Mouse (Mus musculus) liver, embryonic 12.5 days (tissue): Measurements from ENCODE around the gene Arhgef2. TPM values are rescaled to one million over a fixed set of nuclear protein-coding genes. Genes with fewer than 3 reads are reported as not detected.

Experiments used
- ATAC-seq: fragments of 200-750 bp; cut with Nextera tagmentation; 2 replicates; pipeline ENCODE4 v1.8.0; 2017; ENCODE audit warnings: moderate number of reproducible peaks, mild to moderate bottlenecking, moderate library complexity
- H3K27ac ChIP-seq: fragments of 300-500 bp; sonication (generic); 2 replicates; pipeline ENCODE4 v1.5.1; 2016; ENCODE audit warnings: mild to moderate bottlenecking
- H3K27me3 ChIP-seq: fragments of 300-500 bp; sonication (generic); replicated peaks from 2 replicates; pipeline ENCODE4 v1.6.1; 2016; ENCODE audit warnings: mild to moderate bottlenecking, moderate library complexity
- H3K36me3 ChIP-seq: fragments of 300-500 bp; sonication (generic); 2 replicates; pipeline ENCODE4 v1.6.1; 2016; ENCODE audit warnings: mild to moderate bottlenecking, moderate library complexity
- H3K4me1 ChIP-seq: fragments of 300-500 bp; sonication (generic); 2 replicates; pipeline ENCODE4 v1.6.1; 2016
- H3K4me2 ChIP-seq: fragments of 300-500 bp; sonication (generic); 2 replicates; pipeline ENCODE4 v1.6.1; 2016; ENCODE audit warnings: mild to moderate bottlenecking, moderate library complexity
- H3K4me3 ChIP-seq: fragments of 300-500 bp; sonication (generic); 2 replicates; pipeline ENCODE4 v1.5.1; 2016; ENCODE audit warnings: mild to moderate bottlenecking, moderate library complexity
- H3K9ac ChIP-seq: fragments of 300-500 bp; sonication (generic); 2 replicates; pipeline ENCODE4 v1.6.1; 2016; ENCODE audit warnings: mild to moderate bottlenecking, moderate library complexity
- H3K9me3 ChIP-seq: fragments of 300-500 bp; sonication (generic); replicated peaks from 2 replicates; pipeline ENCODE4 v1.6.1; 2016; ENCODE audit warnings: mild to moderate bottlenecking, moderate library complexity
- WGBS: fragments of 180-500 bp; shearing (Covaris S2); methylation state at CpG from one replicate; pipeline ENCODE4 v1.1.7; 2016; ENCODE audit not compliant: insufficient replicate concordance; 5-methylcytosine and 5-hydroxymethylcytosine counted together
- polyA plus RNA-seq: library from polyadenylated mRNA; unstranded; fragments of >200 nt; fragmentation: Nextera tagmentation; extraction: Ambion mirVana; gene quantifications from 2 replicates; pipeline ENCODE4 v1.2.1, GENCODE M21; 2016

Arhgef2 gene
- polyA plus RNA-seq, 1 experiment from 2014 or later = 33.0 TPM

- H3K4me3 ChIP-seq = no peak overlapping the region
- no peak overlapping the region for H3K27ac ChIP-seq
- no peaks in the 10 kb centered on the region for H3K27me3 ChIP-seq
- no peak overlapping the region for H3K4me2 ChIP-seq
- H3K9me3 ChIP-seq = no peaks in the 10 kb centered on the region
- WGBS = 76% methylated on average over 12 of the region's 12 CpGs
- ATAC-seq = no peak
- H3K36me3 ChIP-seq = peaks cover 84% of the 10 kb centered on the region
- H3K4me1 ChIP-seq = peaks cover 53% of the 10 kb centered on the region
- no peak overlapping the region for H3K9ac ChIP-seq
Observed at GRCm38 (mm10) chr3:88631921-88632587, 26.3 kb downstream of the Arhgef2 start.

- WGBS = 82% methylated on average over 10 of the region's 10 CpGs
- no peaks in the 10 kb centered on the region for H3K9me3 ChIP-seq
- no peaks in the 10 kb centered on the region for H3K27me3 ChIP-seq
- no peak overlapping the region for H3K4me3 ChIP-seq
- peaks cover 91% of the 10 kb centered on the region for H3K36me3 ChIP-seq
- no peak overlapping the region for H3K27ac ChIP-seq
- H3K4me1 ChIP-seq = peaks cover 43% of the 10 kb centered on the region
- no peak overlapping the region for H3K4me2 ChIP-seq
- no peak overlapping the region for H3K9ac ChIP-seq
- no peak for ATAC-seq
Observed at GRCm38 (mm10) chr3:88633056-88633455, 27.3 kb downstream of the Arhgef2 start.

DNA sequence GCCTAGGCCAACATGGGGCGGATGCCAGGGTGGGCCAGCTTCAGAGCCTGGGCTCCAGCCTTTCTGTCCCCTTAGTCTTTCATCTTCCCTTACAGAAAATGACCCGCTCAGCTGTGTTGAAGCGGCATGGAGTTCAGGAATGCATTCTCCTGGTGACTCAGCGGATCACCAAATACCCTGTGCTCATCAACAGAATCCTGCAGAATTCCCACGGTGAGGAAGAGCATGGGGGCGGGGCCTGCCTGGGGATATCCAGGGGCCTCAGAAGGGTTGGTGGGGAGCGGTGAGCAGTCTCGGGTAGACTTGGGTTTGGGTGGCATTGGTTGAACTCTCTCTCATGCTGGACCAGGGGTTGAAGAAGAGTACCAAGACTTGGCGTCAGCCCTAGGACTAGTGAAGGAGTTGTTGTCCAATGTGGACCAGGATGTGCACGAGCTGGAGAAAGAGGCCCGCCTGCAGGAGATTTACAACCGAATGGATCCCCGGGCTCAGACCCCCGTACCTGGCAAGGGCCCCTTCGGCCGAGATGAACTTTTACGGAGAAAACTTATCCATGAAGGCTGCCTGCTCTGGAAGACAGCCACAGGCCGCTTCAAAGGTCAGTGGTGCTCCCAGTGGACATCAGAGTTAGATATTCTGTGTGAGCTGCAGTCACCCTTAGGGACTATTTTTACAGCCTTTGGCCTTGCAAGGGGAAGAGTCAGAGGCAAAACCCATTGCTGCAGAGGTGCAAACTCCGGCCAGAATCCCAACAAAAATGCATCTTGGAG lies 29.9 kb downstream of the Arhgef2 start:
- no peaks in the 10 kb centered on the region for H3K27me3 ChIP-seq
- H3K9me3 ChIP-seq = no peaks in the 10 kb centered on the region
- WGBS = 86% methylated on average over 19 of the region's 19 CpGs
- no peak overlapping the region for H3K9ac ChIP-seq
- no peak overlapping the region for H3K4me2 ChIP-seq
- peaks cover 17% of the 10 kb centered on the region for H3K4me1 ChIP-seq
- H3K27ac ChIP-seq = no peak overlapping the region
- H3K4me3 ChIP-seq = no peak overlapping the region
- no peak for ATAC-seq
- peaks cover 95% of the 10 kb centered on the region for H3K36me3 ChIP-seq

GRCm38 (mm10) chr3:88636555-88636986 lies 30.8 kb downstream of the Arhgef2 start:
- Histone ChIP-seq H3K36me3 (peaks cover 95% of the 10 kb centered on the region), H3K27me3 (no peaks in the 10 kb centered on the region)
- 86% methylated on average over 8 of the region's 8 CpGs for WGBS

DNA sequence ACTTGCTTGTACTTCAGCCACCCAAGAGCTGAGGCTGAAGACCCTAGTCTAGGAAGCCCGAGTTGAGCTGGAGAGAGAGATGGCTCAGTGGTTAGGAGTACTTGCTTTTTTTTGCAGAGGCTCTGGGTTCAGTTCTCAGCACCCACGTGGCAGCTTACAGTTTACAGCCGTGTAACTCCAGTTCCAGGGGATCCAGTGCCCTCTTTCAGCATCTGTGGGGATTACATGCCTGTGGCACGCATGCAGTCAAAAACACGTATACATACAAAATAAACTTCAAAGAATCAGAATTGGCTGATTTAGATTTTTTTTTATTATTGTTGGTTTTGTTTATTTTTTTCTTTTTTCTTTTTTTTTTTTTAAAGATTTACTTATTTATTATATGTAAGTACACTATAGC lies 31.4 kb downstream of the Arhgef2 start:
- ATAC-seq = no peak
- no peak overlapping the region for H3K4me3 ChIP-seq
- no peaks in the 10 kb centered on the region for H3K9me3 ChIP-seq
- peaks cover 3% of the 10 kb centered on the region; the same call in 1 of the 2 replicates for H3K4me1 ChIP-seq
- H3K27me3 ChIP-seq = no peaks in the 10 kb centered on the region
- no peak overlapping the region for H3K9ac ChIP-seq
- H3K4me2 ChIP-seq = no peak overlapping the region
- 84% methylated on average over 5 of the region's 5 CpGs for WGBS
- H3K36me3 ChIP-seq = peaks cover 95% of the 10 kb centered on the region
- no peak overlapping the region for H3K27ac ChIP-seq

More at GRCm38 (mm10) chr3:88636555-88636986, 30.8 kb downstream of the Arhgef2 start:
- Histone ChIP-seq H3K4me2 (no peak overlapping the region), H3K4me1 (peaks cover 8% of the 10 kb centered on the region), H3K4me3 (no peak overlapping the region), H3K9me3 (no peaks in the 10 kb centered on the region), H3K27ac (no peak overlapping the region), H3K9ac (no peak overlapping the region)
- no peak for ATAC-seq

- no peak overlapping the region for H3K4me3 ChIP-seq
- H3K4me1 ChIP-seq = no peaks in the 10 kb centered on the region
- 86% methylated on average over 12 of the region's 12 CpGs for WGBS
- H3K27ac ChIP-seq = no peak overlapping the region
- H3K9me3 ChIP-seq = no peaks in the 10 kb centered on the region
- peaks cover 95% of the 10 kb centered on the region for H3K36me3 ChIP-seq
- H3K9ac ChIP-seq = no peak overlapping the region
- no peak for ATAC-seq
- H3K27me3 ChIP-seq = no peaks in the 10 kb centered on the region
- no peak overlapping the region for H3K4me2 ChIP-seq
Observed at GRCm38 (mm10) chr3:88639239-88639638, 33.5 kb downstream of the Arhgef2 start.

- no peak for ATAC-seq
- H3K27ac ChIP-seq = no peak overlapping the region
- no peaks in the 10 kb centered on the region for H3K9me3 ChIP-seq
- H3K4me3 ChIP-seq = no peak overlapping the region
- H3K27me3 ChIP-seq = no peaks in the 10 kb centered on the region
- no peak overlapping the region for H3K4me2 ChIP-seq
- H3K36me3 ChIP-seq = peaks cover 95% of the 10 kb centered on the region
- H3K9ac ChIP-seq = no peak overlapping the region
- H3K4me1 ChIP-seq = no peaks in the 10 kb centered on the region
- WGBS = 45% methylated on average over 1 of the region's 1 CpGs
Observed at GRCm38 (mm10) chr3:88640676-88641075, 34.9 kb downstream of the Arhgef2 start.

- 80% methylated on average over 5 of the region's 5 CpGs for WGBS
- ATAC-seq = no peak
- Histone ChIP-seq H3K4me1 (no peaks in the 10 kb centered on the region; the same call in 1 of the 2 replicates), H3K9ac (no peak overlapping the region), H3K27ac (no peak overlapping the region), H3K9me3 (no peaks in the 10 kb centered on the region), H3K36me3 (peaks cover 97% of the 10 kb centered on the region), H3K4me3 (no peak overlapping the region), H3K4me2 (no peak overlapping the region), H3K27me3 (no peaks in the 10 kb centered on the region)
Observed at GRCm38 (mm10) chr3:88643078-88643477, 37.3 kb downstream of the Arhgef2 start.

- no peaks in the 10 kb centered on the region for H3K9me3 ChIP-seq
- WGBS = 88% methylated on average over 12 of the region's 12 CpGs
- H3K4me3 ChIP-seq = no peak overlapping the region
- no peak overlapping the region for H3K27ac ChIP-seq
- H3K36me3 ChIP-seq = peaks cover 77% of the 10 kb centered on the region
- H3K9ac ChIP-seq = no peak overlapping the region
- H3K27me3 ChIP-seq = no peaks in the 10 kb centered on the region
- no peaks in the 10 kb centered on the region; the same call in 1 of the 2 replicates for H3K4me1 ChIP-seq
- ATAC-seq = no peak
- H3K4me2 ChIP-seq = no peak overlapping the region
Observed at GRCm38 (mm10) chr3:88645937-88646336, 40.2 kb downstream of the Arhgef2 start.

DNA sequence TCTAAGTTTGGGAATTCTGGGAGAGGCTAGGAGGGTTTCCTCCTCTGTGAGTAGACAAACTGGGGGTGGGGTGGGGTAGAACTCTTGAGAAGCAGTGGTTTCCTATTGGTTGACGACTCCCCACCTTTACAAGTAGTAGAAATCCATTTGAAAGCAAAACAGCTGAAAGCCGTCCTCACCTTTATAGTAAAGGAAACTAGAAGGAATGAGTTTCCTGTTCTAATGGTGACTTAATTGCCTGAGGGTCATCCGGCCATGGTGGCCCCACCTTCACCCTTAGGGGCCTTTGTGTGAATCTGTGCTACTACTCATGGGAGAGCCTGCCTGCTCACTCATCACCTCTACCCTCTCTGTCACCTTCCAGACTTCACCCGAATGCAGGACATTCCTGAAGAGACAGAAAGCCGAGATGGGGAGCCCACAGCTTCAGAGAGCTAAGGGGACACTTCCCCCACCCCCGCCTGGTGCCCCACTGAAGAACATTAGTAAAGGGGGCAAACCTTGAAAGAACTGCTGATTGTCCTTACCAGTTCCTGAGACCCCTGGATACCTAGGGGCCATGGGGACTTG lies 40.7 kb downstream of the Arhgef2 start:
- no peak overlapping the region for H3K4me3 ChIP-seq
- H3K9me3 ChIP-seq = no peaks in the 10 kb centered on the region
- 81% methylated on average over 6 of the region's 6 CpGs for WGBS
- no peak overlapping the region for H3K4me2 ChIP-seq
- H3K36me3 ChIP-seq = peaks cover 72% of the 10 kb centered on the region
- no peaks in the 10 kb centered on the region for H3K27me3 ChIP-seq
- no peak overlapping the region for H3K9ac ChIP-seq
- ATAC-seq = no peak
- H3K27ac ChIP-seq = no peak overlapping the region
- H3K4me1 ChIP-seq = peaks cover 2% of the 10 kb centered on the region

GRCm38 (mm10) chr3:88647076-88647475 lies 41.3 kb downstream of the Arhgef2 start:
- Histone ChIP-seq H3K9me3 (no peaks in the 10 kb centered on the region), H3K27me3 (0 out of 2 replicates have a peak, but pooled peaks cover 5% of the 10 kb centered on the region), H3K4me2 (no peak overlapping the region), H3K36me3 (peaks cover 66% of the 10 kb centered on the region), H3K4me1 (peaks cover 7% of the 10 kb centered on the region), H3K4me3 (no peak overlapping the region), H3K27ac (no peak overlapping the region), H3K9ac (no peak overlapping the region)
- 68% methylated on average over 3 of the region's 3 CpGs for WGBS
- ATAC-seq = no peak

DNA sequence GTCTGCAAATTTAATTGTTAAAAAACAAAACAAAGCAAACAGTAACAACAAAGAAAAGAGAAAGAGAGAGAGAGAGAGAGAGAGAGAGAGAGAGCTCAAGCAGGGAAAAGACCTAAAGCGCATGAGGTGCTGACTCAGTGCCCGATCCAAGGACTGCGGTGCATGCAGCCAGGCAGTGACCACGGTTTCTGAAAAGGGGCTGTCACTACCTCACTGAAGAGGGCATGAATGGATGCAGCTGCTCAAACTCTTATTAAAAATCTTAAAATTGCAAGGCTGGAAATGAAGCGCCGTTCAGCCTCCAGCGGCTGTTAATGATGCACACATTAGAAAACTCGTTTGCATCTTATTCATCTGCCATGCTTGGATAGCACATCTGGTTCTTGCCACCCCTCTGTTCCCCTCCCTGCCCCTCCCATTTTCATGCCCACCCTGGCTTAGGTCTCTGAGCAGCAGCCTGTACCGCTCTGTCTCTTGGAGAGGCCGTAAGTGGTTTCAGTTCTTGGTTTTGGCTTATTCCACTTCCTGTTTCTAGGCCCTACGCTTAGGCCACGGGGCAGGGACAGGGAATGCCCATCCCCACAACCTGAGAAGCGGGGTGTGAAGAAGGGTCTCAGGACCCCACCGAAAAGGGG lies 42.1 kb downstream of the Arhgef2 start:
- Histone ChIP-seq H3K27me3 (peaks cover 12% of the 10 kb centered on the region; the same call in 1 of the 2 replicates), H3K4me2 (no peak overlapping the region), H3K4me3 (no peak overlapping the region), H3K9me3 (no peaks in the 10 kb centered on the region), H3K36me3 (peaks cover 58% of the 10 kb centered on the region), H3K4me1 (peaks cover 7% of the 10 kb centered on the region), H3K9ac (no peak overlapping the region), H3K27ac (no peak overlapping the region)
- WGBS = 78% methylated on average over 14 of the region's 14 CpGs
- ATAC-seq = no peak
